Mouse (Mus musculus) monocyte, adult 2 months (primary cell): ENCODE measurements around the gene Rspry1.
A peak's percentile ranks its signal among the peaks of the same experiment; 100 is the strongest.

Experiments
- DNase-seq, 2 experiments: peaks; one replicate each; pipeline ENCODE4 v3.0.0; 2022; ENCODE audit warnings: low spot score in 2 of 2, low read depth in 1 of 2

The Rspry1 gene

GRCm38 (mm10) chr8:94601607-94602385 lies at the start of gene Rspry1, which contains the start of gene Fam192a:
Gene Rspry1 (plus strand): TSS chr8:94601937.
Gene Fam192a (minus strand): TSS chr8:94601997.
- peak; percentile 99 to 100 for DNase-seq

- no peak for DNase-seq
Observed at GRCm38 (mm10) chr8:94552696-94553095, 49.0 kb upstream of the Rspry1 start.

GRCm38 (mm10) chr8:94557281-94557680 lies 44.5 kb upstream of the Rspry1 start:
- DNase-seq: no peak

GRCm38 (mm10) chr8:94561256-94561655 lies 40.5 kb upstream of the Rspry1 start:
- DNase-seq: no peak

- DNase-seq: no peak
Observed at GRCm38 (mm10) chr8:94564421-94564820, 37.3 kb upstream of the Rspry1 start.

GRCm38 (mm10) chr8:94566033-94566432 lies 35.7 kb upstream of the Rspry1 start:
- no peak for DNase-seq

GRCm38 (mm10) chr8:94566446-94567158 lies 35.1 kb upstream of the Rspry1 start:
- DNase-seq: no peak

- no peak for DNase-seq
Observed at GRCm38 (mm10) chr8:94567159-94567849, 34.4 kb upstream of the Rspry1 start.

- DNase-seq: no peak
Observed at GRCm38 (mm10) chr8:94568098-94568497, 33.6 kb upstream of the Rspry1 start.

- no peak for DNase-seq
Observed at GRCm38 (mm10) chr8:94569419-94569818, 32.3 kb upstream of the Rspry1 start.

GRCm38 (mm10) chr8:94571896-94572295 lies 29.8 kb upstream of the Rspry1 start:
- DNase-seq: no peak

- DNase-seq: no peak
Observed at GRCm38 (mm10) chr8:94574159-94574907, 27.4 kb upstream of the Rspry1 start.

- no peak for DNase-seq
Observed at GRCm38 (mm10) chr8:94575148-94575547, 26.6 kb upstream of the Rspry1 start.

- no peak for DNase-seq
Observed at GRCm38 (mm10) chr8:94581820-94582483, 19.8 kb upstream of the Rspry1 start.

- DNase-seq: no peak
Observed at GRCm38 (mm10) chr8:94582569-94582968, 19.2 kb upstream of the Rspry1 start.

- DNase-seq: peak; percentile 17 to 18
Observed at GRCm38 (mm10) chr8:94584238-94584817, 17.4 kb upstream of the Rspry1 start.

- no peak for DNase-seq
Observed at GRCm38 (mm10) chr8:94591691-94592090, 10.0 kb upstream of the Rspry1 start.

- no peak for DNase-seq
Observed at GRCm38 (mm10) chr8:94594211-94594610, 7.5 kb upstream of the Rspry1 start.

GRCm38 (mm10) chr8:94600478-94600877 lies 1.3 kb upstream of the Rspry1 start:
- DNase-seq: no peak

- no peak for DNase-seq
Observed at GRCm38 (mm10) chr8:94601034-94601606, 617 bp upstream of the Rspry1 start.
